Mouse (Mus musculus): ENCODE measurements around the gene Pnpla6.
"Not testable (repeated sequence)": the region's sequence is repeated elsewhere in the genome, so short reads cannot be mapped to it uniquely, and the experiment has no call there.

Pnpla6 gene

GRCm38 (mm10) chr8:3576211-3576960 lies 61.2 kb downstream of the Pnpla6 start:
- no peak for DNase-seq (ENCODE audit: low spot score)

GRCm38 (mm10) chr8:3579390-3580364 lies 64.5 kb downstream of the Pnpla6 start:
- DNase-seq (ENCODE audit: low spot score), result no peak

- not testable (repeated sequence) for DNase-seq (ENCODE audit: low spot score)
Observed at GRCm38 (mm10) chr8:3581961-3582360, 66.8 kb downstream of the Pnpla6 start.

- no peak for DNase-seq (ENCODE audit: low spot score)
Observed at GRCm38 (mm10) chr8:3586452-3586851, 71.3 kb downstream of the Pnpla6 start.

- no peak for DNase-seq (ENCODE audit: low spot score)
Observed at GRCm38 (mm10) chr8:3586993-3587390, 71.8 kb downstream of the Pnpla6 start, which contains the start of gene Camsap3. TSS of gene Camsap3 (plus strand) at chr8:3587293.

GRCm38 (mm10) chr8:3587391-3588257 lies 72.4 kb downstream of the Pnpla6 start:
- DNase-seq (ENCODE audit: low spot score), result peak; percentile 75

GRCm38 (mm10) chr8:3588258-3588633 lies 73.1 kb downstream of the Pnpla6 start:
- DNase-seq (ENCODE audit: low spot score), result peak; percentile 39

- DNase-seq (ENCODE audit: low spot score), result no peak
Observed at GRCm38 (mm10) chr8:3593470-3593869, 78.3 kb downstream of the Pnpla6 start.

All from retina, embryonic 14.5 days (tissue).